Mouse (Mus musculus) urinary bladder, adult 2 months (tissue): ENCODE measurements around the gene Flt3l. TPM values are rescaled to one million over a fixed set of nuclear protein-coding genes. Genes with fewer than 3 reads are reported as not detected.

Experiments used
- polyA plus RNA-seq: library from polyadenylated mRNA; depleted of rRNA; stranded (reverse); fragments of >200 nt; gene quantifications from 2 replicates; pipeline ENCODE4 v1.2.3, GENCODE M21; 2012; rRNA removed

Gene Flt3l
- polyA plus RNA-seq, 1 experiment = 83.1 TPM

Other genes with a start within 250 kb of the Flt3l start
- 57.8 and 66.1 TPM in 2 replicates for gene Med25, start 243.7 kb downstream of the Flt3l start, polyA plus RNA-seq
- gene Fuz, start 240.4 kb downstream of the Flt3l start, polyA plus RNA-seq = 47.7 and 53.9 TPM in 2 replicates
- 74.2 and 77.7 TPM in 2 replicates for gene Ap2a1, start 206.9 kb downstream of the Flt3l start, polyA plus RNA-seq
- gene Tsks, start 193.2 kb downstream of the Flt3l start, polyA plus RNA-seq = 0.03 and 0.08 TPM in 2 replicates
- 26.1 and 26.8 TPM in 2 replicates for gene Cpt1c, start 161.6 kb downstream of the Flt3l start, polyA plus RNA-seq
- gene Prmt1, start 149.9 kb downstream of the Flt3l start, polyA plus RNA-seq = 183 and 244 TPM in 2 replicates
- 133 and 171 TPM in 2 replicates for gene Irf3, start 138.8 kb downstream of the Flt3l start, polyA plus RNA-seq
- gene Bcl2l12, start 137.7 kb downstream of the Flt3l start, polyA plus RNA-seq = 28.6 and 34.8 TPM in 2 replicates
- 58.4 and 63.5 TPM in 2 replicates for gene Scaf1, start 120.1 kb downstream of the Flt3l start, polyA plus RNA-seq
- gene Rras, start 118.5 kb downstream of the Flt3l start, polyA plus RNA-seq = 383 and 414 TPM in 2 replicates
- gene Prr12, start 83.6 kb downstream of the Flt3l start, polyA plus RNA-seq = 5.1 and 18.2 TPM in 2 replicates
- 59.9 and 69.6 TPM in 2 replicates for gene Nosip, start 74.0 kb downstream of the Flt3l start, polyA plus RNA-seq
- gene Prrg2, start 73.8 kb downstream of the Flt3l start, polyA plus RNA-seq = 37.6 and 46.5 TPM in 2 replicates
- gene Rcn3, start 44.2 kb downstream of the Flt3l start, polyA plus RNA-seq = 277 and 317 TPM in 2 replicates
- 144 and 157 TPM in 2 replicates for gene Fcgrt, start 32.6 kb downstream of the Flt3l start, polyA plus RNA-seq
- 903 and 1,312 TPM in 2 replicates for gene Rps11, start 12.0 kb downstream of the Flt3l start, polyA plus RNA-seq
- gene Rpl13a, start 7.7 kb downstream of the Flt3l start, polyA plus RNA-seq = 3,442 and 3,633 TPM in 2 replicates
- 0.28 and 0.44 TPM in 2 replicates for gene Gm45713, start 201 bp downstream of the Flt3l start, polyA plus RNA-seq
- gene Pih1d1, start 17.9 kb upstream of the Flt3l start, polyA plus RNA-seq = 48.3 and 58.3 TPM in 2 replicates
- 27.7 and 30.9 TPM in 2 replicates for gene Aldh16a1, start 18.2 kb upstream of the Flt3l start, polyA plus RNA-seq
- gene Slc17a7, start 27.5 kb upstream of the Flt3l start, polyA plus RNA-seq = 0.03 and 0.04 TPM in 2 replicates
- 0.03 TPM in 1 of 2 replicates, not detected in the other for gene Gfy, start 43.1 kb upstream of the Flt3l start, polyA plus RNA-seq
- not detected in 2 replicates for gene Pth2, start 44.6 kb upstream of the Flt3l start, polyA plus RNA-seq
- gene Ccdc155, start 68.5 kb upstream of the Flt3l start, polyA plus RNA-seq = 0.12 and 0.15 TPM in 2 replicates
- gene Dkkl1, start 75.7 kb upstream of the Flt3l start, polyA plus RNA-seq = 5.1 and 7.5 TPM in 2 replicates
- gene Tead2, start 79.3 kb upstream of the Flt3l start, polyA plus RNA-seq = 29.1 and 29.2 TPM in 2 replicates
- gene Cd37, start 102.7 kb upstream of the Flt3l start, polyA plus RNA-seq = 12.3 and 15.1 TPM in 2 replicates
- not detected in 2 replicates for gene Slc6a16, start 104.7 kb upstream of the Flt3l start, polyA plus RNA-seq
- gene Slc6a21, start 141.1 kb upstream of the Flt3l start, polyA plus RNA-seq = not detected in 2 replicates
- 33.6 and 39.8 TPM in 2 replicates for gene Trpm4, start 197.3 kb upstream of the Flt3l start, polyA plus RNA-seq
- 0.59 and 1.1 TPM in 2 replicates for gene Hrc, start 198.9 kb upstream of the Flt3l start, polyA plus RNA-seq
- 1.4 and 1.9 TPM in 2 replicates for gene Ppfia3, start 230.6 kb upstream of the Flt3l start, polyA plus RNA-seq
- 19.2 and 21.0 TPM in 2 replicates for gene Lin7b, start 234.2 kb upstream of the Flt3l start, polyA plus RNA-seq